Mouse (Mus musculus) E14TG2a.4 (cell line): ENCODE measurements around the gene Slc2a9.
A peak's percentile ranks its signal among the peaks of the same experiment; 100 is the strongest.

Experiments used
- H3K27me3 ChIP-seq: 2 replicates; pipeline ENCODE4 v1.6.1; 2014; ENCODE audit warnings: low read length, control low read depth; ENCODE audit not compliant: insufficient read depth
- H3K36me3 ChIP-seq: 2 replicates; pipeline ENCODE4 v1.6.1; 2014; ENCODE audit warnings: low read length, control low read depth; ENCODE audit not compliant: insufficient read depth
- H3K4me1 ChIP-seq: replicated peaks from 2 replicates; pipeline ENCODE4 v1.6.1; 2014; ENCODE audit warnings: low read depth, low read length, control low read depth
- H3K4me3 ChIP-seq: replicated peaks from 2 replicates; pipeline ENCODE4 v1.5.1; 2014; ENCODE audit warnings: mild to moderate bottlenecking, low read length
- H3K9me3 ChIP-seq: 2 replicates; pipeline ENCODE4 v1.6.1; 2014; ENCODE audit warnings: low read length, control low read depth
- CTCF ChIP-seq: conservative IDR thresholded peaks from 2 replicates; pipeline ENCODE4 v1.5.1; 2014; ENCODE audit warnings: low read length
- NANOG ChIP-seq: IDR thresholded peaks from 2 replicates; pipeline ENCODE4 v1.6.1; 2014; ENCODE audit warnings: borderline replicate concordance, low read length, mixed read lengths
- POU5F1 ChIP-seq: IDR thresholded peaks from 2 replicates; pipeline ENCODE4 v1.6.1; 2014; ENCODE audit warnings: low read length, borderline replicate concordance

Slc2a9 gene

GRCm38 (mm10) chr5:38496491-38497057, 6.4 kb downstream of the Slc2a9 start:
- Histone ChIP-seq H3K4me1 (no peaks in the 10 kb centered on the region; the same call in 1 of the 2 replicates), H3K9me3 (peaks cover 28% of the 10 kb centered on the region), H3K27me3 (no peaks in the 10 kb centered on the region), H3K4me3 (no peak overlapping the region), H3K36me3 (no peaks in the 10 kb centered on the region)
- TF ChIP-seq CTCF: no peak
- TF ChIP-seq NANOG: no peak
- no peak for TF ChIP-seq POU5F1

GRCm38 (mm10) chr5:38493890-38494289, 9.1 kb downstream of the Slc2a9 start:
- Histone ChIP-seq H3K9me3 (peaks cover 28% of the 10 kb centered on the region), H3K4me3 (no peak overlapping the region), H3K36me3 (no peaks in the 10 kb centered on the region), H3K4me1 (peaks cover 10% of the 10 kb centered on the region), H3K27me3 (no peaks in the 10 kb centered on the region)
- TF ChIP-seq POU5F1 (no peak), NANOG (no peak)

- Histone ChIP-seq H3K9me3 (peaks cover 28% of the 10 kb centered on the region), H3K27me3 (no peaks in the 10 kb centered on the region), H3K4me1 (peaks cover 27% of the 10 kb centered on the region), H3K4me3 (no peak overlapping the region), H3K36me3 (no peaks in the 10 kb centered on the region)
- TF ChIP-seq NANOG: no peak
- no peak for TF ChIP-seq CTCF
- no peak for TF ChIP-seq POU5F1
Observed at GRCm38 (mm10) chr5:38491763-38492162, 11.2 kb downstream of the Slc2a9 start.

DNA sequence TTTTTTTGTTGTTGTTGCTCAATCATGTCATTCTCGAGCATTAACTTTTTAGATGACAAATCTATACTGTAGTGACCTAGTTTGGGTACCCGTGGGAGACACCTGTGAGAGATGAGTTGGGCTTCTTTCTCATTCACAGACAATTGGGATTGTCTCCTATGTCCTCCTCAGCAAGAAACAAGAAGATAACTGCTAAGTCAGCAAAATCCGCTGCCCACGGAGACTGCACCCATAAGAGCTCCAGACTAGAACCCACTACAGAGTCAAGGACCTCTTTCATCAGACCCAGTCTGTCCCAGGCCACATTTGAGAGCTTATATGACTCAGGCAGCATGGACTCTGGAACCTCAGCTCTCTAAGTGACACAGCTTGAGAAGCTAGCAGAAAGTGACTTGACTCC, 13.2 kb downstream of the Slc2a9 start:
- H3K4me1 ChIP-seq: peaks cover 27% of the 10 kb centered on the region
- peaks cover 15% of the 10 kb centered on the region for H3K9me3 ChIP-seq
- no peaks in the 10 kb centered on the region for H3K36me3 ChIP-seq
- TF ChIP-seq NANOG (no peak), POU5F1 (no peak), CTCF (no peak)
- no peaks in the 10 kb centered on the region for H3K27me3 ChIP-seq
- no peak overlapping the region for H3K4me3 ChIP-seq

DNA sequence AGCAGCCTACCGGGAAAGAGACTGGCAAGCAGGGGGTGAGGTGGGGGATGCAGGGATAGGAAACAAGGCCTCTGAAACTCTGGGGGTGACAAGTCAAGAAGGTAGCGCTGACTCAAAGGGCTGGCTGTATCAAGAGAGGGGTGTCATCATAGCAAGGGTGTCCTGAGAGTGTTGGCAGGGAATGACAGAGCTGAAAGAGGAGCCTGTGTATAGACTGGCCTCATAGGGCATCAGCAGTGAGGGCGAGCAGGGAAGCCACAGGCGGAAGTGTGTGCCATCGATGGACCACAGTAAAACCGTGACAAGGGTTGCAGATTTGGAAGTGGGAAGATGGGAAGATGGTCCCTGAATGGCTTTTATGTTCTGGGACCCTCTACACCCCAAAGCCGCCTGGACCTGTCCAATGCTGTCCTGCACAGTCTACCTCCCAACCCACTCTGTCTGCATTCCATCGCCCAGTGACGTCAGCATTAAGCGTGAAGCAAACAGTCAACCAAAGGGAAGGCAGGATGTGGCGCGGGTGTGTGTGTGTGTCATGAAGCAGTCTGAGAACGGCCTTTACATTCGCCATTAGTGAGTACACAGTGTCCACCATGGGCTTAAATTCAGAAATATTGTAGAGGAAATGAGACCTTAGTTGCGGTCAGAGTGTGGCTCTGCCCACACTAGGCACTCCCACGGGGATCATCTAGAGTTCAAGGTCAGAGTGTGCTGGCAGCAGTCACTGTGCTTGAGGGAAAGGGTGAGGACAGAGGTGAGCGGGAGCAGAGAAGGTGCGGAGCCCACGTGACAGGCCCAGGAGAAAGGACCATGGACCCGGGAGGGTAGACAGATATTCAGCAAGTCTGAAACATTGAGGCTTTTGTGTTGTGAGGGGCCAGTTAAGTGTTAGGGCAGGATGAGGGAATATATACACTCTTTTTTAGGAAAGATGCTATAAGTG, 14.0 kb downstream of the Slc2a9 start:
- 0 out of 2 replicates have a peak overlapping the region, but pooled peaks have one; percentile 11 for H3K4me3 ChIP-seq
- no peaks in the 10 kb centered on the region for H3K27me3 ChIP-seq
- TF ChIP-seq CTCF (no peak), NANOG (no peak)

GRCm38 (mm10) chr5:38488026-38488425, 14.9 kb downstream of the Slc2a9 start:
- no peaks in the 10 kb centered on the region for H3K27me3 ChIP-seq
- no peak for TF ChIP-seq POU5F1
- TF ChIP-seq NANOG: no peak
- TF ChIP-seq CTCF: no peak
- no peak overlapping the region for H3K4me3 ChIP-seq
- no peaks in the 10 kb centered on the region for H3K36me3 ChIP-seq
- H3K4me1 ChIP-seq: peaks cover 27% of the 10 kb centered on the region
- no peaks in the 10 kb centered on the region for H3K9me3 ChIP-seq

More for the DNA sequence above, 14.0 kb downstream of the Slc2a9 start:
- Histone ChIP-seq H3K36me3 (no peaks in the 10 kb centered on the region), H3K4me1 (peaks cover 27% of the 10 kb centered on the region), H3K9me3 (peaks cover 7% of the 10 kb centered on the region; the same call in 1 of the 2 replicates)

GRCm38 (mm10) chr5:38487247-38487646, 15.7 kb downstream of the Slc2a9 start:
- Histone ChIP-seq H3K4me3 (no peak overlapping the region), H3K36me3 (no peaks in the 10 kb centered on the region), H3K4me1 (peaks cover 32% of the 10 kb centered on the region), H3K27me3 (no peaks in the 10 kb centered on the region), H3K9me3 (no peaks in the 10 kb centered on the region)
- no peak for TF ChIP-seq POU5F1
- TF ChIP-seq NANOG: no peak
- TF ChIP-seq CTCF: no peak

DNA sequence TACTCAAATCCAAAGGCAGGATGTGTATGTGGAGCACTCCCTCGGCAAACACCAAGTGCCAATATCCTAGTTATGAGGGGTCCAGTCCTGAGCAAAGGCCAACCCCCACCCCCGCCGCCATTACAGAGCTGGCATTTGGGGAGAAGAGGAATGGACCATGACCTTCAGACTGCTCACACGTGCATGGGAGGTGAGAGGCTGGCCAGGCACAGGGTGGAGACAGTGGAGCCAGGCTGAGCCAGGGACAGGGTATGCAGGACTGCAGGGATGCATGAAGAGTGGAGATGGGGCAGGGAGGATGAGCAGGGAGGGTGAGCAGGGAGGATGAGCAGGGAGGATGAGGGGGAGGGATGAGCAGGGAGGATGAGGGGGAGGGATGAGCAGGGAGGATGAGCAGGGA, 17.0 kb downstream of the Slc2a9 start:
- TF ChIP-seq CTCF (no peak), POU5F1 (no peak), NANOG (no peak)
- H3K4me3 ChIP-seq: no peak overlapping the region
- peaks cover 37% of the 10 kb centered on the region for H3K4me1 ChIP-seq
- no peaks in the 10 kb centered on the region for H3K9me3 ChIP-seq
- H3K27me3 ChIP-seq: no peaks in the 10 kb centered on the region
- no peaks in the 10 kb centered on the region for H3K36me3 ChIP-seq
